Mouse (Mus musculus): Measurements from ENCODE around the gene Erh. TPM values are rescaled to one million over a fixed set of nuclear protein-coding genes. Genes with fewer than 3 reads are reported as not detected.

Gene Erh
- polyA plus RNA-seq, 1 experiment from 2014 or later = 330 TPM

- Histone ChIP-seq H3K27me3 (no peaks in the 10 kb centered on the region), H3K4me3 (no peak overlapping the region), H3K9ac (replicated peaks) (no peak overlapping the region), H3K4me1 (no peaks in the 10 kb centered on the region), H3K36me3 (peaks cover 44% of the 10 kb centered on the region), H3K27ac (replicated peaks) (no peak overlapping the region), H3K4me2 (replicated peaks) (no peak overlapping the region), H3K9me3 (no peaks in the 10 kb centered on the region)
- WGBS = 51% methylated on average over 2 of the region's 2 CpGs
- no peak for ATAC-seq (ENCODE audit: low FRiP score, low read depth)
Measured at GRCm38 (mm10) chr12:80584973-80585372, 59.2 kb downstream of the Erh start.

Other genes with a start within 250 kb of the Erh start
- 26.1 and 27.5 TPM in 2 replicates for gene Dcaf5, start 207.7 kb downstream of the Erh start, polyA plus RNA-seq (2016; fragmentation: Nextera tagmentation; extraction: Ambion mirVana)
- gene Exd2, start 181.2 kb downstream of the Erh start, polyA plus RNA-seq (2016; fragmentation: Nextera tagmentation; extraction: Ambion mirVana) = 53.7 TPM in 2 replicates
- 24.7 and 29.8 TPM in 2 replicates for gene Galnt16, start 126.1 kb downstream of the Erh start, polyA plus RNA-seq (2016; fragmentation: Nextera tagmentation; extraction: Ambion mirVana)
- 31.6 and 32.0 TPM in 2 replicates for gene Slc39a9, start 458 bp downstream of the Erh start, polyA plus RNA-seq (2016; fragmentation: Nextera tagmentation; extraction: Ambion mirVana)
- gene Plekhd1, start 48.2 kb upstream of the Erh start, polyA plus RNA-seq (2016; fragmentation: Nextera tagmentation; extraction: Ambion mirVana) = 3.3 and 4.4 TPM in 2 replicates
- 7.8 and 9.7 TPM in 2 replicates for gene Ccdc177, start 116.3 kb upstream of the Erh start, polyA plus RNA-seq (2016; fragmentation: Nextera tagmentation; extraction: Ambion mirVana)
- 22.3 and 23.5 TPM in 2 replicates for gene Susd6, start 146.2 kb upstream of the Erh start, polyA plus RNA-seq (2016; fragmentation: Nextera tagmentation; extraction: Ambion mirVana)

Data from midbrain, embryonic 12.5 days (tissue).